Mouse (Mus musculus) olfactory bulb, adult 2 months (tissue): ENCODE measurements at regions not wholly inside any gene's neighbourhood (a gene's known extent, or its start where the extent isn't known, plus 50 kb on each side); places are given as distances from the start of the nearest gene placed in this dataset.
A peak's percentile ranks its signal among the peaks of the same experiment; 100 is the strongest.

Source experiments
- H3K27ac ChIP-seq: fragments of 200-500 bp; 2 replicates; pipeline ENCODE4 v1.5.1; 2012; ENCODE audit warnings: low read depth, low read length; ENCODE audit not compliant: insufficient read depth
- H3K4me1 ChIP-seq: fragments of 200-500 bp; 2 replicates; pipeline ENCODE4 v1.6.1; 2012; ENCODE audit warnings: low read length; ENCODE audit not compliant: control insufficient read depth, insufficient read depth
- H3K4me3 ChIP-seq: fragments of 200-500 bp; 2 replicates; pipeline ENCODE4 v1.5.1; 2012; ENCODE audit warnings: mild to moderate bottlenecking, low read depth, low read length, moderate library complexity; ENCODE audit not compliant: insufficient read depth
- CTCF ChIP-seq: fragments of 200-500 bp; IDR thresholded peaks from 2 replicates; pipeline ENCODE4 v1.5.1; 2012; ENCODE audit warnings: low read depth, mild to moderate bottlenecking, low read length, moderate library complexity; ENCODE audit not compliant: insufficient read depth
- POLR2A ChIP-seq: fragments of 200-500 bp; IDR thresholded peaks from 2 replicates; pipeline ENCODE4 v1.6.1; 2012; ENCODE audit warnings: mild to moderate bottlenecking, low read depth, low read length, moderate library complexity; ENCODE audit not compliant: insufficient read depth
- WGBS: fragments of 180-500 bp; shearing (Covaris S2); methylation state at CpG from one replicate; pipeline ENCODE4 v1.1.7; 2018; 5-methylcytosine and 5-hydroxymethylcytosine counted together

DNA sequence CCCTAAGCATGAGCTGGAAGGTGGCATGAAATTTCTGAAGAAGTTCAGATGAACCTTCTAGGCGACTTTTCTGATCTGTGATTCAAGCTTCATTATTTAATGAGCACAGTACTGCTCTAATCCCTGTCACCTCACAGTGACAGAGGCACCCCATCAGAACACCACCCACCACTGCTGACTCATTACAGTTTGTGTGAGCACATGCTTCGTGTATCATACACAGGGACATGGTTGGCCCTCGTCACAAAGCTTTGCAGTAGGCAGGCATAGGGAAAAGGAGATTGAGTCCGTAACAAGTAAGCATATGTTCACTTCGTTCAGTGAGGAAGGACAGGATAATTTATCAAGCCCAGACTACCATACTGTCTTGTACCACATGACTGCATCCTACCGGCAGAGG lies 85.9 kb upstream of the Rgs4 start:
- TF ChIP-seq POLR2A (no peak), CTCF (no peak)
- no peak overlapping the region for H3K4me3 ChIP-seq
- peaks cover 9% of the 10 kb centered on the region; the same call in 1 of the 2 replicates for H3K4me1 ChIP-seq
- WGBS, result 48% methylated on average over 6 of the region's 6 CpGs
- H3K27ac ChIP-seq, result peak overlapping the region; percentile 2; the same call in 1 of the 2 replicates

DNA sequence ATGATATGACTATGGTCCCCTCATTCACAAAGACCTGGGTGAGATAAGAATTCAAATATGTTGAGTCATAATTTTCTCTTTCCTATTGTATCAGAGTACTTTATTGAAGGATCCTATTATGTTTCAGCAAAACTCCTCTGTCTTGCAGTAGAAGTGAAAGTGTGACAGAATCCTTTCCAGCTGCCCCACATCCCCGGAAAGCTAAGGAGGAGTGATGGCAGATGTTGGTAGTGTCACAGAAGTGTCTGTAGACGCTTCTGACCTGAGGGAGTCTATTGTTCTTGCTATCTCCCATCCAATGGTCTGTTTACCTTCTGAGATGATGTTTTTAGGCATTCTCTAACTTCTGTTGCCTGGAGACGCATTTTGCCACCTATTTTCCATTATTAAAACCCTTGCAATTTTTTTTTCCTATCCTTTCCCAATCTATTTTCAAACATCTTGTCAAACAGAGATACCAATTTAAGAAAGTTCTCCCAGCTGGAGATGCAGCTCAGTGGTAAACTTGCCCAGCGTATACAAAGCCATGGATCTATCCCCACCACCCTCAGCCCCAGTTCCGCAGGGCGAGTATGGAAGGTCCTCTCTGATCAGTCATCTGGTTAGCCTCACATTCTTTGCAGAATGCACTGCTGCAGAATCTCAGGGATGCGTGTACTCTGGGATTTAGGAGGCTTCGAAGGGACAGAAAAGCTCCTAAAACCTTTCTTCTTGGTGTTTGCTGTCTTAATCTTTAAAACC lies 84.1 kb upstream of the Rgs4 start:
- 52% methylated on average over 8 of the region's 8 CpGs for WGBS
- H3K4me1 ChIP-seq, result peaks cover 9% of the 10 kb centered on the region; the same call in 1 of the 2 replicates
- no peak overlapping the region for H3K4me3 ChIP-seq
- TF ChIP-seq POLR2A (no peak), CTCF (no peak)
- H3K27ac ChIP-seq, result peak overlapping the region; percentile 96

DNA sequence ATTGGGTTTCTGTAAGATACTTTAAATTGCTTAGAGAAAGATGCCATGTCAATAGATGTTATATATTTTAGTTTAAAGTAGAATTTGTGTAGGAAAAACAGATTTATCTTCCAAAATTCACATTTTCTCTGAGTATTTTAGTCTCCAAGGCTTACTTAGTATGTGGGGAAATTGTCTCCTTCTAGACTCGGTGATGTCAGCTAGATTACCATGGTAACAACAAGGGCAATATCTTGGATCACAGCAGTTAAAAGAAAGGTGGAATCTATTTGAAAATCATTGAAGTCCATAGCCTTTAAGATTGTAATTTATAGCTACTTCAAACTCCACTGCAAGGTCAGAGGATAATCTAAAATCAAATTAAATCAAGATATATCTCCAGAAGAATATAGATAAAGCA lies 83.2 kb upstream of the Rgs4 start:
- WGBS, result 25% methylated on average over 1 of the region's 1 CpGs
- H3K4me1 ChIP-seq, result peaks cover 9% of the 10 kb centered on the region; the same call in 1 of the 2 replicates
- no peak overlapping the region for H3K4me3 ChIP-seq
- no peak for TF ChIP-seq POLR2A
- no peak for TF ChIP-seq CTCF
- no peak overlapping the region for H3K27ac ChIP-seq

DNA sequence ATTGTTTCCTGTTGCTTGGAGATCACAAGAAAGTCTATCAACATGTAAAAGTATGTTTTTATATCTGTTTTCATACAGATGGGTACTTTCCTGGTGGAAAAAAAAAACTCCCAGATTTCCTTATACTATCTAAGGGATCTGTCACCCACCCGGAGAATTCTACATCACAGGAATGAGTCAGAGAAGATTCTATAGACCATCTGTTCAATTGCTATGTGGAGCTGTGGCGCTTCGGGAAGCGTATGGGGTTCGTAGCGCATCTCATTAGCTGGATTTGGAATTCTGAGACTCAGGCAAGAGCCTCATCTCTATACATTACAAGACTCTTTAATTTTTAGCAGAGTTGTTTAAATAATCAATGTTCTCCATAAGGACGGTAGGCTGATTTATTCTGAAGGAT lies 74.6 kb upstream of the Rgs4 start:
- WGBS, result 48% methylated on average over 7 of the region's 7 CpGs
- no peak overlapping the region for H3K27ac ChIP-seq
- H3K4me1 ChIP-seq, result no peaks in the 10 kb centered on the region
- H3K4me3 ChIP-seq, result no peak overlapping the region
- no peak for TF ChIP-seq CTCF
- no peak for TF ChIP-seq POLR2A

DNA sequence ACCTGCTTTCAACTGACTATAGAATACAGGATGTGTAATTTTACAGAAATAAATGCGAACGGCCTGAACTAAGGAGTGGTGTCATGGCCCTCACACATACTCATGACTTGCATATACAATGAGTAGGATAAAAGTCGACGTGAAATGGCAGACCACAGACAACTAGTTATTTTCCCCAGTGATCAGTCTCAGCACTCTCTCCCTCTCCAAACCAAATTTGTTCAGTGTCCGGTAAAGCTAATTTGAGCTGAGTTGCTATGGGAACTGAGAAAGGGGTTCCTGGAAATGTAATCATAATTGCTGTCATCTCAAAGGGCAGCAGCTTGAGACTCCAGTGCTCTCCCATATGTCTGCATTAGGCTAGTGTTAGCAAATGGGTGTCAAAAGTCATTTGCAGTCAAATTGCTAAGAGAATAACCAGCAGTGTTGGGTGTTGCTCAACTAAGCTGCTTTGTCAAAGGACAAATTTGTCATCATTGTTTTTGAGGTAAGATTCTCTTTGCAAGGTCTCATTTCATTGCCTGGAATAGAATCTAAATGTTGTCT lies 72.0 kb upstream of the Rgs4 start:
- TF ChIP-seq CTCF, result no peak
- no peak for TF ChIP-seq POLR2A
- 78% methylated on average over 5 of the region's 5 CpGs for WGBS

DNA sequence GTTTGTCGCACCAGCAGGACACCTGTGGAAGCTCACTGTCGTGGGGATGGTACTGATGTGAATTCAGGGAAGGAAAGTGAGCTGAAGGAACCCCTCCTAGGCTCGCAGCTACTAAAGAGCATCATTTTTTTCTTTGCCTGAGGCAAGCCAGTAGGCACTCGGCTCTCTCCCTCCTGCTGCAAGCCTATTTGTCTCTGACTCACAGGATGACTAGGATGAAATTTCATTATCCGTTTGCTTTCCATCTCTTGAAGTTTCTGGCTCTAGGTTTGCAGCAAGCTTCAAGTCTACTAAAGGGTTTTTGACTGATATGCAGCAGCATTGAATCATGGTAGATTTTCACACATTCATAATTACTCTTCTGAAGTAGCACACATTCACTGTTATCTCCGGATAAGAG lies 69.5 kb upstream of the Rgs4 start:
- Histone ChIP-seq H3K27ac (no peak overlapping the region), H3K4me3 (no peak overlapping the region), H3K4me1 (peaks cover 2% of the 10 kb centered on the region; the same call in 1 of the 2 replicates)
- WGBS, result 39% methylated on average over 6 of the region's 6 CpGs
- TF ChIP-seq CTCF (no peak), POLR2A (no peak)

More for the DNA sequence above, 72.0 kb upstream of the Rgs4 start:
- Histone ChIP-seq H3K4me1 (no peaks in the 10 kb centered on the region), H3K4me3 (no peak overlapping the region), H3K27ac (no peak overlapping the region)

DNA sequence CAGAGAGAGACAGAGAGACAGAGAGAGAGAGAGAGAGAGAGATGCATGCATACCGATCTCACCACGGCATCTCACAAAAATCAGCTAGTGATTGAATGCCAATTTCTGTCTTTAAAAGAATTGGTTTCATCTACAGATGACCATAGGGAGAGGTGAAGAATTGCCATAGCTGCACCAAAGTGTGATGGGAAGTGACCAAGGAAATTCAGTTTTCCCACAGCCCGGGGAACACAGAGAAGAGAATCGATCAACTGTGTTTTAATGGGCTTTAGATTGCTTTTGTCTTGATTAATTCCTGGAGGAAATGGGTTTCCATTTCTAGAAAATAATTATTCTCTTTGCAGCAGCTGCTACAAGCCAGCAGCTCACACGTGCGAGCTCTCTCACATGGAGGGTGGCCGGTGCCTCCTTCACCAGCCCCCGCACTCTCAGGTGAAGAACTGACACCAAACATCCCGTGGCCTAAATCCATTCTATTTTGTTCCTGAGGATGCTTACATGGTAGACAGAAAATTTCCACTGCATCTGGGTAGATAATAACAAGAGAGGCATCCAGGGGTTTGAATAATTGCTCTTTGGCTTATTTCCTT lies 65.2 kb upstream of the Rgs4 start:
- no peak overlapping the region for H3K27ac ChIP-seq
- TF ChIP-seq POLR2A (no peak), CTCF (no peak)
- WGBS, result 39% methylated on average over 9 of the region's 9 CpGs

DNA sequence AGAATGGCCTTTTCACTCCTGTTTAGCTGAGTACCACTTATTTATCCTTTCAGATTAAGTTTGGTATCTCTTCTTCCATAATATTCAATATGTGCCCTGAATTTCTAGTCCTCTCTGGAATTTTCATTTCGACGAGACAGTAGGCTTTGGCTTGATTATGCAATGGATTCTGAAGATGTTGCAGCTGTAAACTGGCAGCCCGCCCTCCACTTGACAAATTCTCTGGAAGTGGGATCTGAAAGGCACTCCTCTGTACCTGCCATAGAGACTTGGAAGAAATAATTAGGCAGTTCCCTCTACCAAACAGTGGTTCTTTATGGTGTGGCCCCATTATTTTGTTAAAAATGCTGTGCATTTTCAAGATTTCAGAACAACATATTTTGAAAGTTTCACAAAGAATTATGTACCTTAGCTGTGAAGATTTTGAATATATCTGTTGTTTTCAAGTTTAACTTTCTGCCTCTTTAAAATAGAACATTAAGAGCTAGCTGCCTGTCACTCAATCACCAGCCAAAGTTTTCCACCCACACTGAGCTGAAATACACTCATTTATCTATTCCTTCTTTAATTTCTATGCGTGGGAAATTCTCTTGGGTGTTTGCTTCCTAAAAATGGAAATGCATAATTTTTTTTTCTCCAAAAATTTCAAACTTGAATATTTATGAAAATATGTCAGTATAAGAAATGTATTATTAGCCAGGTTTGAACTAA lies 56.1 kb upstream of the Rgs4 start:
- TF ChIP-seq CTCF (no peak), POLR2A (no peak)
- WGBS, result 79% methylated on average over 4 of the region's 4 CpGs

More for the DNA sequence above, 65.2 kb upstream of the Rgs4 start:
- H3K4me1 ChIP-seq, result peaks cover 2% of the 10 kb centered on the region; the same call in 1 of the 2 replicates
- no peak overlapping the region for H3K4me3 ChIP-seq

More for the DNA sequence above, 56.1 kb upstream of the Rgs4 start:
- H3K4me3 ChIP-seq, result no peak overlapping the region
- H3K4me1 ChIP-seq, result no peaks in the 10 kb centered on the region
- H3K27ac ChIP-seq, result no peak overlapping the region
